Mouse (Mus musculus): Measurements from ENCODE around the gene Abca16. TPM values are rescaled to one million over a fixed set of nuclear protein-coding genes. Genes with fewer than 3 reads are reported as not detected.

Gene Abca16
- total and polyA plus RNA-seq, 2 experiments from 2014 or later: not detected

- H3K4me2 ChIP-seq (ENCODE audit: low read depth, low read length, poor library complexity, severe bottlenecking): peak overlapping the region; percentile 68
- 0 out of 2 replicates have a peak, but pooled peaks cover 3% of the 10 kb centered on the region for H3K4me1 ChIP-seq (ENCODE audit: insufficient read depth, low read length)
- H3K27ac ChIP-seq (ENCODE audit: low read depth, low read length): no peak overlapping the region
- H3K9ac ChIP-seq (replicated peaks; ENCODE audit: low read length, poor library complexity, severe bottlenecking): peak overlapping the region; percentile 52
- 22% methylated on average over 5 of the region's 5 CpGs for WGBS
- H3K4me3 ChIP-seq (ENCODE audit: low read depth, low read length): peak overlapping the region; percentile 38
- DNase-seq (ENCODE audit: low spot score) (peak; percentile 5), ATAC-seq (ENCODE audit: low FRiP score) (no peak)
- H3K36me3 ChIP-seq (ENCODE audit: insufficient read depth, low read length): no peaks in the 10 kb centered on the region
- no peaks in the 10 kb centered on the region; the same call in 1 of the 2 replicates for H3K9me3 ChIP-seq (ENCODE audit: low read length)
- TF ChIP-seq CTCF (IDR thresholded peaks at IDR 0.05): no peak
- H3K27me3 ChIP-seq (ENCODE audit: insufficient read depth, low read length): no peaks in the 10 kb centered on the region
Measured at GRCm38 (mm10) chr7:120504663-120504979, 95.2 kb downstream of the Abca16 start.

DNA sequence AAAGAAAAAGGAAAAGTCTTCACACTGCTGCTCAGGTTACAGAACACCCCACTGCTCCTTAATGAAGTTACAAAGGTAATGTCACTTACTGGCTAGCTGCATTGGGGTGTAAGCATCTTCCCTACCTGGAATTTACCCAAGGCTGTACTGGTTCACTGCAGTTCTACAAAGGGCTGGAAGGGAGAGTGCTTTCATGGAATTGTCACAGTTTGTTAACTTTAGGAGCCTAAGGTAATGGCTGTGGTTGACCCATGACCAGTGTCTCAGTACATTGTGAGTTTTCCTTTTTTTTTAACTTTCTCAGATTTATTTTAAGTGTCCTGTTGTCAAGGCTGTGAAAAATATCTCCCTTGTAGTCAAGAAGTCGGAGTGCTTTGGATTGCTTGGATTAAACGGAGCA is 125.4 kb downstream of the Abca16 start:
- no peak for ATAC-seq (ENCODE audit: low FRiP score)
- TF ChIP-seq CTCF (IDR thresholded peaks at IDR 0.05): no peak

GRCm38 (mm10) chr7:120552479-120553180 is 143.2 kb downstream of the Abca16 start:
- DNase-seq (ENCODE audit: low spot score): peak; percentile 80
- TF ChIP-seq CTCF (IDR thresholded peaks at IDR 0.05): no peak
- Histone ChIP-seq H3K36me3 (ENCODE audit: insufficient read depth, low read length) (no peaks in the 10 kb centered on the region), H3K4me1 (ENCODE audit: insufficient read depth, low read length) (no peaks in the 10 kb centered on the region), H3K9ac (replicated peaks; ENCODE audit: low read length, poor library complexity, severe bottlenecking) (0 out of 2 replicates have a peak overlapping the region, but pooled peaks have one; percentile 51), H3K4me2 (ENCODE audit: low read depth, low read length, poor library complexity, severe bottlenecking) (peak overlapping the region; percentile 47), H3K9me3 (ENCODE audit: low read length) (no peaks in the 10 kb centered on the region), H3K27ac (ENCODE audit: low read depth, low read length) (peak overlapping the region; percentile 49; the same call in 1 of the 2 replicates), H3K4me3 (ENCODE audit: low read depth, low read length) (peak overlapping the region; percentile 28; the same call in 1 of the 2 replicates), H3K27me3 (ENCODE audit: insufficient read depth, low read length) (no peaks in the 10 kb centered on the region)
- ATAC-seq (ENCODE audit: low FRiP score): peak; percentile 95
- whole genome bisulfite sequencing: 36% methylated on average over 12 of the region's 12 CpGs

More for the DNA sequence above, 125.4 kb downstream of the Abca16 start:
- Histone ChIP-seq H3K9ac (replicated peaks; ENCODE audit: low read length, poor library complexity, severe bottlenecking) (no peak overlapping the region), H3K9me3 (ENCODE audit: low read length) (no peaks in the 10 kb centered on the region), H3K4me2 (ENCODE audit: low read depth, low read length, poor library complexity, severe bottlenecking) (no peak overlapping the region), H3K27me3 (ENCODE audit: insufficient read depth, low read length) (no peaks in the 10 kb centered on the region), H3K27ac (ENCODE audit: low read depth, low read length) (no peak overlapping the region), H3K4me1 (ENCODE audit: insufficient read depth, low read length) (no peaks in the 10 kb centered on the region), H3K36me3 (ENCODE audit: insufficient read depth, low read length) (no peaks in the 10 kb centered on the region), H3K4me3 (ENCODE audit: low read depth, low read length) (no peak overlapping the region)
- DNase-seq (ENCODE audit: low spot score): no peak
- WGBS: 70% methylated on average over 2 of the region's 2 CpGs

DNA sequence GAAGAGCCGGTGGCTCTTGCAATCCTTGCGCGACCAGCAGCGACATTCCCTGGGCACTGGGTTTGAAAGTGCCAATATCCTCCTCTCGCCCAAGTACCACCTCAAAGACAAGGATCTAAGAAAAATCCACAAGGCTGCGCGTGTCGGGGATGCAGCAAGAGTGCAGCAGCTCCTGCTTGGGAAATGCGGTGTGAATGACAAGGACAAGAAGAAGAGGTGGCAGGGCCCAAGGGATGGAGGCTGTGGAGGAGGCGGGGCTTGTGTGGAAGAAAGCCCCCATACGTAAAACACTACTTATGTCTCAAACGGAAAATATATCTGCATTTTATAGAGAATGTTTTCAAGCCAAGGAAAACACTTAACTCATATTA is 143.7 kb downstream of the Abca16 start:
- no peak for TF ChIP-seq CTCF (IDR thresholded peaks at IDR 0.05)
- H3K9ac ChIP-seq (replicated peaks; ENCODE audit: low read length, poor library complexity, severe bottlenecking): 0 out of 2 replicates have a peak overlapping the region, but pooled peaks have one; percentile 51
- WGBS: 41% methylated on average over 12 of the region's 12 CpGs
- peak overlapping the region; percentile 49; the same call in 1 of the 2 replicates for H3K27ac ChIP-seq (ENCODE audit: low read depth, low read length)
- H3K27me3 ChIP-seq (ENCODE audit: insufficient read depth, low read length): no peaks in the 10 kb centered on the region
- H3K9me3 ChIP-seq (ENCODE audit: low read length): no peaks in the 10 kb centered on the region
- ATAC-seq (ENCODE audit: low FRiP score) (peak; percentile 73), DNase-seq (ENCODE audit: low spot score) (no peak)
- no peaks in the 10 kb centered on the region for H3K36me3 ChIP-seq (ENCODE audit: insufficient read depth, low read length)
- H3K4me3 ChIP-seq (ENCODE audit: low read depth, low read length): peak overlapping the region; percentile 28; the same call in 1 of the 2 replicates
- H3K4me1 ChIP-seq (ENCODE audit: insufficient read depth, low read length): no peaks in the 10 kb centered on the region
- H3K4me2 ChIP-seq (ENCODE audit: low read depth, low read length, poor library complexity, severe bottlenecking): peak overlapping the region; percentile 47

DNA sequence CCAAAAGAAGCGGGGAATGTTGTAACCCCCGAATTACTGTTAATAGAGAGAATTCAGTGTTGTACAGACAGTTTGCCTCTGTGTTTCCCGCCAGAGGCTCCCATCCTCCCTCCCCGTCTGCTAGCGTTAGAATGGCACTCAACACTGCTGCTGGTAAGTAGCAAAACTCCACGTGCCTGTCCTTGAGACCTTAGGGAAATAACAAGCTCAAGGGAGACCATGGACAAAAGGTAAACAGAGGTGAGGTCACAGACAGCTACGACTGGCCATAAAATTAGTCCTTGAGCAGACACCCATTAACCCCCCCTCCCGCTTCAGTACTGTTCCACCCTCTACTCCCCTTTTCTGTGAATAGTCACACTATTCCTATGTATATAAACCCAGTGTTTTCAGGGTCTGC is 157.9 kb downstream of the Abca16 start:
- no peak overlapping the region for H3K4me3 ChIP-seq (ENCODE audit: low read depth, low read length)
- DNase-seq (ENCODE audit: low spot score): no peak
- WGBS: 79% methylated on average over 8 of the region's 8 CpGs
- no peaks in the 10 kb centered on the region for H3K4me1 ChIP-seq (ENCODE audit: insufficient read depth, low read length)
- no peaks in the 10 kb centered on the region for H3K9me3 ChIP-seq (ENCODE audit: low read length)
- no peak for ATAC-seq (ENCODE audit: low FRiP score)
- no peaks in the 10 kb centered on the region for H3K36me3 ChIP-seq (ENCODE audit: insufficient read depth, low read length)
- no peak for TF ChIP-seq CTCF (IDR thresholded peaks at IDR 0.05)
- H3K9ac ChIP-seq (replicated peaks; ENCODE audit: low read length, poor library complexity, severe bottlenecking): no peak overlapping the region
- H3K27me3 ChIP-seq (ENCODE audit: insufficient read depth, low read length): no peaks in the 10 kb centered on the region
- no peak overlapping the region for H3K27ac ChIP-seq (ENCODE audit: low read depth, low read length)
- no peak overlapping the region for H3K4me2 ChIP-seq (ENCODE audit: low read depth, low read length, poor library complexity, severe bottlenecking)

DNA sequence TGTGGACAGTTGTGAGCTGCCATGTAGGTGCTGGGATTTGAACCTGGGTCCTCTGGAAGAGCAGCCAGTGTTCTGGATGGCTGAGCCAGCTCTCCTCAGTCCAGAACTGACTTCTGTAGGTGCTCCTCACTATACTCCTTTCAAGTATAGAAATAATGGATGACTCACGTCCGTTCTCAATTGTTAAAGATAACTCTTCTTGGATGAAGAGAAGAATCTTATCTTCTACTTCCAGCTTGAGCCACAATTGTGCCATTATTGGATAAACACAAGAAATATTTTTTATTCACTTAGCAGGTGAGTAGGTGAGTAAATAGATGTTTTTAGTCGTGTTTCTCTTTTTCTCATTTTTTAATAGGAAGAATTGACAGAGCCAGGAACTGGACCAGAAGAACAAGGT is 167.1 kb downstream of the Abca16 start:
- no peak overlapping the region for H3K4me3 ChIP-seq (ENCODE audit: low read depth, low read length)
- no peaks in the 10 kb centered on the region for H3K27me3 ChIP-seq (ENCODE audit: insufficient read depth, low read length)
- TF ChIP-seq CTCF (IDR thresholded peaks at IDR 0.05): no peak
- no peaks in the 10 kb centered on the region for H3K4me1 ChIP-seq (ENCODE audit: insufficient read depth, low read length)
- no peak overlapping the region for H3K9ac ChIP-seq (replicated peaks; ENCODE audit: low read length, poor library complexity, severe bottlenecking)
- no peak overlapping the region for H3K4me2 ChIP-seq (ENCODE audit: low read depth, low read length, poor library complexity, severe bottlenecking)
- no peak for ATAC-seq (ENCODE audit: low FRiP score)
- H3K36me3 ChIP-seq (ENCODE audit: insufficient read depth, low read length): no peaks in the 10 kb centered on the region
- no peak overlapping the region for H3K27ac ChIP-seq (ENCODE audit: low read depth, low read length)
- no peaks in the 10 kb centered on the region for H3K9me3 ChIP-seq (ENCODE audit: low read length)
- DNase-seq (ENCODE audit: low spot score): no peak
- 83% methylated on average over 3 of the region's 3 CpGs for WGBS

Other genes starting within 250 kb of the Abca16 start
- not detected in 2 replicates for gene Anks4b, start 235.8 kb upstream of the Abca16 start, total RNA-seq (2014; rRNA removed)
- gene Anks4b, start 235.8 kb upstream of the Abca16 start, polyA plus RNA-seq (2015; fragmentation: Nextera tagmentation; extraction: Ambion mirVana): not detected in 2 replicates
- gene Crym, start 207.5 kb upstream of the Abca16 start, total RNA-seq (2014; rRNA removed): 17.4 and 26.6 TPM in 2 replicates
- gene Crym, start 207.5 kb upstream of the Abca16 start, polyA plus RNA-seq (2015; fragmentation: Nextera tagmentation; extraction: Ambion mirVana): 14.7 TPM in 2 replicates
- gene Abca14, start 205.7 kb upstream of the Abca16 start, total RNA-seq (2014; rRNA removed): not detected in 2 replicates
- gene Abca14, start 205.7 kb upstream of the Abca16 start, polyA plus RNA-seq (2015; fragmentation: Nextera tagmentation; extraction: Ambion mirVana): not detected in 2 replicates
- gene Abca15, start 81.0 kb upstream of the Abca16 start, total RNA-seq (2014; rRNA removed): 0.09 TPM in 1 of 2 replicates, not detected in the other
- gene Abca15, start 81.0 kb upstream of the Abca16 start, polyA plus RNA-seq (2015; fragmentation: Nextera tagmentation; extraction: Ambion mirVana): not detected in 2 replicates
- 166 and 169 TPM in 2 replicates for gene Uqcrc2, start 225.5 kb downstream of the Abca16 start, total RNA-seq (2014; rRNA removed)
- gene Uqcrc2, start 225.5 kb downstream of the Abca16 start, polyA plus RNA-seq (2015; fragmentation: Nextera tagmentation; extraction: Ambion mirVana): 238 and 250 TPM in 2 replicates

Data from midbrain, postnatal 0 days (tissue).